In genomic region chr13:43718173-43718572, GRCm38 (mm10) we compare ENCODE assay signal across 35 mouse cellular contexts.
"Had no signal": no experiment of that assay in that cellular context is flagged by ENCODE, and none has a peak within 500 bp of the region (broad histone marks: within the 10 kb centered on the region; RNA-seq: fewer than 3 reads in every experiment).

No protein-coding gene starts in this region.

- H3K4me2 ChIP-seq: heart, embryonic 11.5 days; heart, embryonic 12.5 days; heart, embryonic 13.5 days; heart, embryonic 15.5 days; hindbrain, embryonic 12.5 days; hindbrain, embryonic 13.5 days; hindbrain, embryonic 14.5 days; hindbrain, embryonic 15.5 days; intestine, embryonic 15.5 days; kidney, embryonic 15.5 days had no signal

- H3K4me1 ChIP-seq: hindbrain, embryonic 12.5 days; hindbrain, embryonic 15.5 days; intestine, embryonic 15.5 days had no signal

- DNase-seq: heart, postnatal 10 days; heart, postnatal 14 days; heart, postnatal 36 days; heart, postnatal 4 days; kidney, adult 11 months; kidney, adult 18-20 months; kidney, adult 2 months; kidney, adult 8-10 months; kidney, adult 9 months; kidney, postnatal 10 days; kidney, postnatal 14 days; kidney, postnatal 25 days; kidney, postnatal 36 days; kidney, postnatal 4 days; layer of hippocampus, adult 9-11 months; layer of hippocampus, postnatal 36 days had no signal

- ATAC-seq: hindbrain, embryonic 16.5 days; hindbrain, postnatal 0 days; inflammation-experienced regulatory T-cells, adult 6 months; intestine, embryonic 15.5 days; intestine, embryonic 16.5 days; intestine, postnatal 0 days had no signal

- H3K4me3 ChIP-seq: heart, embryonic 12.5 days; heart, embryonic 13.5 days; heart, embryonic 15.5 days; hindbrain, embryonic 10.5 days; hindbrain, embryonic 12.5 days; hindbrain, embryonic 13.5 days; hindbrain, embryonic 15.5 days; intestine, embryonic 15.5 days; kidney, embryonic 15.5 days; layer of hippocampus, adult 2 months; left cerebral cortex, adult 2 months had no signal

- H3K36me3 ChIP-seq: heart, embryonic 12.5 days; heart, embryonic 13.5 days; heart, embryonic 15.5 days; hindbrain, embryonic 10.5 days; hindbrain, embryonic 12.5 days; hindbrain, embryonic 13.5 days; hindbrain, embryonic 15.5 days; intestine, embryonic 15.5 days; kidney, embryonic 15.5 days had no signal

- H3K9me3 ChIP-seq: heart, embryonic 12.5 days; heart, embryonic 13.5 days; heart, embryonic 15.5 days; hindbrain, embryonic 10.5 days; hindbrain, embryonic 12.5 days; hindbrain, embryonic 13.5 days; hindbrain, embryonic 15.5 days; intestine, embryonic 15.5 days; kidney, embryonic 15.5 days had no signal

- H3K9ac ChIP-seq: heart, embryonic 12.5 days; heart, embryonic 13.5 days; heart, embryonic 15.5 days; hindbrain, embryonic 12.5 days; hindbrain, embryonic 13.5 days; hindbrain, embryonic 14.5 days; hindbrain, embryonic 15.5 days; intestine, embryonic 15.5 days; kidney, embryonic 15.5 days had no signal

- H3K27ac ChIP-seq: heart, embryonic 13.5 days; heart, embryonic 15.5 days; hindbrain, embryonic 10.5 days; hindbrain, embryonic 12.5 days; hindbrain, embryonic 13.5 days; hindbrain, embryonic 14.5 days; hindbrain, embryonic 15.5 days; hindbrain, postnatal 0 days; intestine, embryonic 15.5 days; kidney, embryonic 15.5 days; kidney, postnatal 0 days; layer of hippocampus, adult 2 months; left cerebral cortex, adult 2 months had no signal

- H3K27me3 ChIP-seq: heart, embryonic 12.5 days; heart, embryonic 13.5 days; heart, embryonic 15.5 days; hindbrain, embryonic 12.5 days; hindbrain, embryonic 15.5 days; intestine, embryonic 15.5 days had no signal
